Mouse (Mus musculus): ENCODE results near the gene Slc4a4. TPM values are rescaled to one million over a fixed set of nuclear protein-coding genes. Genes with fewer than 3 reads are reported as not detected.
A peak's percentile ranks its signal among the peaks of the same experiment; 100 is the strongest.

Slc4a4 gene
- polyA plus RNA-seq, 1 experiment from 2014 or later, result 4.8 TPM

- 81% methylated on average over 1 of the region's 1 CpGs for WGBS
- Histone ChIP-seq H3K4me1 (ENCODE audit: control insufficient read depth, insufficient read depth, low read length) (no peaks in the 10 kb centered on the region), H3K9ac (replicated peaks; ENCODE audit: low read length) (no peak overlapping the region), H3K27ac (replicated peaks; ENCODE audit: low read depth, low read length) (no peak overlapping the region), H3K9me3 (ENCODE audit: control insufficient read depth, low read length) (no peaks in the 10 kb centered on the region), H3K4me3 (replicated peaks; ENCODE audit: low read depth, low read length) (no peak overlapping the region), H3K27me3 (ENCODE audit: control insufficient read depth, insufficient read depth, low read length) (no peaks in the 10 kb centered on the region), H3K4me2 (ENCODE audit: low read length) (no peak overlapping the region), H3K36me3 (ENCODE audit: control insufficient read depth, insufficient read depth, low read length) (no peaks in the 10 kb centered on the region)
- DNase-seq, result no peak
- ATAC-seq (ENCODE audit: low FRiP score, low TSS enrichment), result peak; percentile 50; the same call in 1 of the 2 replicates
These were observed 16.9 kb downstream of the Slc4a4 start for GRCm38 (mm10) chr5:88903526-88903925.

- Histone ChIP-seq H3K36me3 (ENCODE audit: control insufficient read depth, insufficient read depth, low read length) (no peaks in the 10 kb centered on the region), H3K4me1 (ENCODE audit: control insufficient read depth, insufficient read depth, low read length) (no peaks in the 10 kb centered on the region), H3K9ac (replicated peaks; ENCODE audit: low read length) (no peak overlapping the region), H3K27ac (replicated peaks; ENCODE audit: low read depth, low read length) (no peak overlapping the region), H3K4me3 (replicated peaks; ENCODE audit: low read depth, low read length) (no peak overlapping the region), H3K27me3 (ENCODE audit: control insufficient read depth, insufficient read depth, low read length) (no peaks in the 10 kb centered on the region), H3K4me2 (ENCODE audit: low read length) (no peak overlapping the region), H3K9me3 (ENCODE audit: control insufficient read depth, low read length) (no peaks in the 10 kb centered on the region)
- ATAC-seq (ENCODE audit: low FRiP score, low TSS enrichment) (no peak), DNase-seq (no peak)
- WGBS, result 78% methylated on average over 7 of the region's 7 CpGs
These were observed 18.2 kb downstream of the Slc4a4 start for GRCm38 (mm10) chr5:88904841-88905240.

- H3K9me3 ChIP-seq (ENCODE audit: control insufficient read depth, low read length), result no peaks in the 10 kb centered on the region
- H3K4me2 ChIP-seq (ENCODE audit: low read length), result no peak overlapping the region
- H3K27ac ChIP-seq (replicated peaks; ENCODE audit: low read depth, low read length), result no peak overlapping the region
- DNase-seq, result no peak
- no peaks in the 10 kb centered on the region for H3K36me3 ChIP-seq (ENCODE audit: control insufficient read depth, insufficient read depth, low read length)
- 98% methylated on average over 3 of the region's 3 CpGs for WGBS
- no peak for ATAC-seq (ENCODE audit: low FRiP score, low TSS enrichment)
- H3K4me1 ChIP-seq (ENCODE audit: control insufficient read depth, insufficient read depth, low read length), result no peaks in the 10 kb centered on the region
- H3K27me3 ChIP-seq (ENCODE audit: control insufficient read depth, insufficient read depth, low read length), result no peaks in the 10 kb centered on the region
- H3K9ac ChIP-seq (replicated peaks; ENCODE audit: low read length), result no peak overlapping the region
- no peak overlapping the region for H3K4me3 ChIP-seq (replicated peaks; ENCODE audit: low read depth, low read length)
These were observed 21.0 kb downstream of the Slc4a4 start for GRCm38 (mm10) chr5:88907615-88908014.

GRCm38 (mm10) chr5:88912629-88913028 is 26.0 kb downstream of the Slc4a4 start:
- H3K36me3 ChIP-seq (ENCODE audit: control insufficient read depth, insufficient read depth, low read length), result no peaks in the 10 kb centered on the region
- H3K4me1 ChIP-seq (ENCODE audit: control insufficient read depth, insufficient read depth, low read length), result no peaks in the 10 kb centered on the region
- no peak for ATAC-seq (ENCODE audit: low FRiP score, low TSS enrichment)
- DNase-seq, result no peak
- H3K9me3 ChIP-seq (ENCODE audit: control insufficient read depth, low read length), result no peaks in the 10 kb centered on the region
- H3K9ac ChIP-seq (replicated peaks; ENCODE audit: low read length), result no peak overlapping the region
- H3K27me3 ChIP-seq (ENCODE audit: control insufficient read depth, insufficient read depth, low read length), result no peaks in the 10 kb centered on the region
- 95% methylated on average over 2 of the region's 2 CpGs for WGBS
- no peak overlapping the region for H3K4me3 ChIP-seq (replicated peaks; ENCODE audit: low read depth, low read length)
- H3K27ac ChIP-seq (replicated peaks; ENCODE audit: low read depth, low read length), result no peak overlapping the region
- H3K4me2 ChIP-seq (ENCODE audit: low read length), result no peak overlapping the region

GRCm38 (mm10) chr5:88915082-88915481 is 28.5 kb downstream of the Slc4a4 start:
- no peak overlapping the region for H3K4me2 ChIP-seq (ENCODE audit: low read length)
- no peak for ATAC-seq (ENCODE audit: low FRiP score, low TSS enrichment)
- no peaks in the 10 kb centered on the region for H3K36me3 ChIP-seq (ENCODE audit: control insufficient read depth, insufficient read depth, low read length)
- WGBS, result 92% methylated on average over 5 of the region's 5 CpGs
- H3K9ac ChIP-seq (replicated peaks; ENCODE audit: low read length), result no peak overlapping the region
- no peaks in the 10 kb centered on the region for H3K4me1 ChIP-seq (ENCODE audit: control insufficient read depth, insufficient read depth, low read length)
- H3K9me3 ChIP-seq (ENCODE audit: control insufficient read depth, low read length), result no peaks in the 10 kb centered on the region
- H3K27ac ChIP-seq (replicated peaks; ENCODE audit: low read depth, low read length), result no peak overlapping the region
- H3K4me3 ChIP-seq (replicated peaks; ENCODE audit: low read depth, low read length), result no peak overlapping the region
- peak; percentile 5 for DNase-seq
- H3K27me3 ChIP-seq (ENCODE audit: control insufficient read depth, insufficient read depth, low read length), result no peaks in the 10 kb centered on the region

GRCm38 (mm10) chr5:88916501-88916971 is 29.9 kb downstream of the Slc4a4 start:
- Histone ChIP-seq H3K9me3 (ENCODE audit: control insufficient read depth, low read length) (no peaks in the 10 kb centered on the region), H3K27ac (replicated peaks; ENCODE audit: low read depth, low read length) (no peak overlapping the region), H3K4me3 (replicated peaks; ENCODE audit: low read depth, low read length) (no peak overlapping the region), H3K4me1 (ENCODE audit: control insufficient read depth, insufficient read depth, low read length) (no peaks in the 10 kb centered on the region), H3K4me2 (ENCODE audit: low read length) (no peak overlapping the region), H3K9ac (replicated peaks; ENCODE audit: low read length) (no peak overlapping the region), H3K36me3 (ENCODE audit: control insufficient read depth, insufficient read depth, low read length) (no peaks in the 10 kb centered on the region), H3K27me3 (ENCODE audit: control insufficient read depth, insufficient read depth, low read length) (no peaks in the 10 kb centered on the region)
- WGBS, result 82% methylated on average over 9 of the region's 9 CpGs
- no peak for ATAC-seq (ENCODE audit: low FRiP score, low TSS enrichment)
- no peak for DNase-seq

- 88% methylated on average over 3 of the region's 3 CpGs for WGBS
- H3K4me2 ChIP-seq (ENCODE audit: low read length), result no peak overlapping the region
- ATAC-seq (ENCODE audit: low FRiP score, low TSS enrichment), result no peak
These were observed 30.6 kb downstream of the Slc4a4 start for GRCm38 (mm10) chr5:88917221-88917620.

GRCm38 (mm10) chr5:88917630-88918029 is 31.0 kb downstream of the Slc4a4 start:
- Histone ChIP-seq H3K4me2 (ENCODE audit: low read length) (no peak overlapping the region), H3K27ac (replicated peaks; ENCODE audit: low read depth, low read length) (no peak overlapping the region), H3K27me3 (ENCODE audit: control insufficient read depth, insufficient read depth, low read length) (no peaks in the 10 kb centered on the region), H3K36me3 (ENCODE audit: control insufficient read depth, insufficient read depth, low read length) (no peaks in the 10 kb centered on the region), H3K9me3 (ENCODE audit: control insufficient read depth, low read length) (no peaks in the 10 kb centered on the region), H3K4me1 (ENCODE audit: control insufficient read depth, insufficient read depth, low read length) (no peaks in the 10 kb centered on the region), H3K4me3 (replicated peaks; ENCODE audit: low read depth, low read length) (no peak overlapping the region), H3K9ac (replicated peaks; ENCODE audit: low read length) (no peak overlapping the region)
- no peak for ATAC-seq (ENCODE audit: low FRiP score, low TSS enrichment)
- WGBS, result 86% methylated on average over 10 of the region's 10 CpGs
- DNase-seq, result no peak

More at GRCm38 (mm10) chr5:88917221-88917620, 30.6 kb downstream of the Slc4a4 start:
- H3K4me1 ChIP-seq (ENCODE audit: control insufficient read depth, insufficient read depth, low read length), result no peaks in the 10 kb centered on the region
- no peaks in the 10 kb centered on the region for H3K36me3 ChIP-seq (ENCODE audit: control insufficient read depth, insufficient read depth, low read length)
- no peak overlapping the region for H3K9ac ChIP-seq (replicated peaks; ENCODE audit: low read length)
- no peak overlapping the region for H3K4me3 ChIP-seq (replicated peaks; ENCODE audit: low read depth, low read length)
- no peaks in the 10 kb centered on the region for H3K9me3 ChIP-seq (ENCODE audit: control insufficient read depth, low read length)
- H3K27me3 ChIP-seq (ENCODE audit: control insufficient read depth, insufficient read depth, low read length), result no peaks in the 10 kb centered on the region
- H3K27ac ChIP-seq (replicated peaks; ENCODE audit: low read depth, low read length), result no peak overlapping the region
- no peak for DNase-seq

- Histone ChIP-seq H3K27ac (replicated peaks; ENCODE audit: low read depth, low read length) (no peak overlapping the region), H3K9ac (replicated peaks; ENCODE audit: low read length) (no peak overlapping the region), H3K9me3 (ENCODE audit: control insufficient read depth, low read length) (no peaks in the 10 kb centered on the region), H3K4me3 (replicated peaks; ENCODE audit: low read depth, low read length) (no peak overlapping the region), H3K4me1 (ENCODE audit: control insufficient read depth, insufficient read depth, low read length) (no peaks in the 10 kb centered on the region), H3K27me3 (ENCODE audit: control insufficient read depth, insufficient read depth, low read length) (no peaks in the 10 kb centered on the region), H3K4me2 (ENCODE audit: low read length) (no peak overlapping the region), H3K36me3 (ENCODE audit: control insufficient read depth, insufficient read depth, low read length) (no peaks in the 10 kb centered on the region)
- 85% methylated on average over 9 of the region's 9 CpGs for WGBS
- ATAC-seq (ENCODE audit: low FRiP score, low TSS enrichment) (no peak), DNase-seq (no peak)
These were observed 31.9 kb downstream of the Slc4a4 start for GRCm38 (mm10) chr5:88918538-88918937.
